Mouse (Mus musculus): ENCODE results near the gene Prc1.

DNA sequence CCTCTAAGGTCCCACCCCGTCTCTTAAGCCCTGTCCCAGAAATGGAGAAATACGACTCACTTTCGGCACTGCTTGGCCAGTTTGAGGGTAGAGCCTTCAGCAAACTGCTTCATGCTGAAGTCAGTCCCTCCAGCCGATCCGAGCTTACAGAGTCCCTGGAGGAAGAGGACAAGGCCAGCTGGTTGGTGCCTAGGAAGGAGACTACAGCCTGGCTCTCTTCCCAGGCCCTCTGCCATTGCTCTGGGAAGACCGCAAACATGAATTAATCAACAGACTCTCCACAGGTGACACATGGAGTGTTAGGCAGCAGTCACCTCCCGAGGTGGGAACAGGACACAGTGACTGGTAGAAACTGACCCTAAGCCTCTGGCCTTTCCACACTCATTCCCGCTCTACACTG lies 36.0 kb downstream of the Prc1 start:
- TF ChIP-seq CTCF (IDR thresholded peaks at IDR 0.05; ENCODE audit: low read depth) (no peak), EP300 (IDR thresholded peaks at IDR 0.05; ENCODE audit: low read depth) (no peak)

All from liver, postnatal 0 days (tissue).